Mouse (Mus musculus) embryonic facial prominence, embryonic 12.5 days (tissue): Measurements from ENCODE around the gene Crtc2. TPM values are rescaled to one million over a fixed set of nuclear protein-coding genes. Genes with fewer than 3 reads are reported as not detected.
A peak's percentile ranks its signal among the peaks of the same experiment; 100 is the strongest.

Source experiments
- ATAC-seq: fragments of 200-750 bp; cut with Nextera tagmentation; 2 replicates; pipeline ENCODE4 v1.8.0; 2017; ENCODE audit not compliant: insufficient number of reproducible peaks, insufficient read depth, low FRiP score, low TSS enrichment
- H3K27ac ChIP-seq: fragments of 300-500 bp; sonication (generic); 2 replicates; pipeline ENCODE4 v1.5.1; 2016; ENCODE audit warnings: mild to moderate bottlenecking
- H3K27me3 ChIP-seq: fragments of 300-500 bp; sonication (generic); 2 replicates; pipeline ENCODE4 v1.6.1; 2016; ENCODE audit warnings: mild to moderate bottlenecking, moderate library complexity
- H3K36me3 ChIP-seq: fragments of 300-500 bp; sonication (generic); 2 replicates; pipeline ENCODE4 v1.6.1; 2016; ENCODE audit warnings: mild to moderate bottlenecking
- H3K4me1 ChIP-seq: fragments of 300-500 bp; sonication (generic); 2 replicates; pipeline ENCODE4 v1.6.1; 2016
- H3K4me2 ChIP-seq: fragments of 300-500 bp; sonication (generic); replicated peaks from 2 replicates; pipeline ENCODE4 v1.6.1; 2016; ENCODE audit warnings: mild to moderate bottlenecking, moderate library complexity
- H3K4me3 ChIP-seq: fragments of 300-500 bp; sonication (generic); 2 replicates; pipeline ENCODE4 v1.5.1; 2016; ENCODE audit warnings: mild to moderate bottlenecking
- H3K9ac ChIP-seq: fragments of 300-500 bp; sonication (generic); 2 replicates; pipeline ENCODE4 v1.6.1; 2016; ENCODE audit warnings: mild to moderate bottlenecking, moderate library complexity
- H3K9me3 ChIP-seq: fragments of 300-500 bp; sonication (generic); 2 replicates; pipeline ENCODE4 v1.6.1; 2016; ENCODE audit warnings: mild to moderate bottlenecking, moderate library complexity
- WGBS: fragments of 180-500 bp; shearing (Covaris S2); methylation state at CpG from one replicate; pipeline ENCODE4 v1.1.7; 2016; 5-methylcytosine and 5-hydroxymethylcytosine counted together
- polyA plus RNA-seq: library from polyadenylated mRNA; unstranded; fragments of >200 nt; fragmentation: Nextera tagmentation; extraction: Ambion mirVana; gene quantifications from 2 replicates; pipeline ENCODE4 v1.2.1, GENCODE M21; 2016

Crtc2 gene
- polyA plus RNA-seq, 1 experiment from 2014 or later, result 21.7 TPM

DNA sequence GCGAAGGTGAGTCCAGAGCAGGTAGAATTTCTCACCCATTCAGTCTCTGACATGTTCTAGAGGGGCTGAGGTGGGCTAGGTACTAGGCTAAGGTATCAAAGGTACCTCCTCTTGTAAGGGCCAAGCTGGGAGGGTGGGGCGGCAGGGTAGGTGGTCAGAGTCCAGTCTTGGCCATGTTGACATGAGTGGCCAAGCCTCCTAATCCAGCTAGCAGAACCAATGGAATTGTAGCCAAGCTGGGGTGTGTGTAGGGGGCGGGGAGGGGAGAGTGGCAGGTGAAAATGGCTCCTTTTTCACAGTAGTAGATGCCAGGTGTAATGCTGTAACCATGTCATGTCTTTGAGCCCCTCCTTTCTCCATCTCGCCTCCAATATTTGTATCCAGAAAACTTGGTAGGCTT, 4.6 kb downstream of the Crtc2 start:
- Histone ChIP-seq H3K36me3 (peaks cover 60% of the 10 kb centered on the region), H3K9ac (no peak overlapping the region), H3K4me3 (no peak overlapping the region), H3K27ac (no peak overlapping the region), H3K4me1 (peaks cover 17% of the 10 kb centered on the region), H3K4me2 (no peak overlapping the region), H3K9me3 (no peaks in the 10 kb centered on the region), H3K27me3 (no peaks in the 10 kb centered on the region)
- no peak for ATAC-seq
- WGBS, result 95% methylated on average over 4 of the region's 4 CpGs

DNA sequence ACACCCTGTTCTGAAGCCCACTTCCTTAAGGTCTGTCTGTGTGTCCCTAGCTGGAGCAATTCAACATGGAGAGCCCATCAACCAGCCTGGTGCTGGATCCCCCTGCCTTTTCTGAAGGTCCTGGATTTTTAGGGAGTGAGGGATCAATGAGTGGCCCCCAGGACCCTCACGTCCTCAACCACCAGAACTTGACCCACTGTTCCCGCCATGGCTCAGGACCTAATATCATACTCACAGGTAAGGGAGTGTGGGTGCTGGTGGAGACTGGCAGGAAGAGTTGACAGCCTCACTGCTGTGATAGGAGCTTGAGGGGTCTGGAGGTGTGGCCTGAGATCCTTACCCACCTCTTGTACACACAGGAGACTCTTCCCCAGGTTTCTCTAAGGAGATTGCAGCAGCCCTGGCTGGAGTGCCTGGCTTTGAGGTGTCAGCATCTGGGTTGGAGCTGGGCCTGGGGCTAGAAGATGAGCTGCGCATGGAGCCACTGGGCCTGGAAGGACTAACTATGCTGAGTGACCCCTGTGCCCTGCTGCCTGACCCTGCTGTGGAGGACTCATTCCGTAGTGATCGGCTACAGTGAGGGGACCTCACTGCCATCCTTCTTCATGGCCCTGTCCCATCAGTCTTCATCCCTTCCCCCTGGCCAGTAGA, 9.3 kb downstream of the Crtc2 start:
- no peaks in the 10 kb centered on the region for H3K9me3 ChIP-seq
- H3K27ac ChIP-seq, result no peak overlapping the region
- 83% methylated on average over 5 of the region's 5 CpGs for WGBS
- no peak overlapping the region for H3K4me2 ChIP-seq
- no peak for ATAC-seq
- H3K36me3 ChIP-seq, result peaks cover 54% of the 10 kb centered on the region
- no peak overlapping the region for H3K4me3 ChIP-seq
- H3K27me3 ChIP-seq, result no peaks in the 10 kb centered on the region
- no peak overlapping the region for H3K9ac ChIP-seq
- peaks cover 13% of the 10 kb centered on the region for H3K4me1 ChIP-seq

DNA sequence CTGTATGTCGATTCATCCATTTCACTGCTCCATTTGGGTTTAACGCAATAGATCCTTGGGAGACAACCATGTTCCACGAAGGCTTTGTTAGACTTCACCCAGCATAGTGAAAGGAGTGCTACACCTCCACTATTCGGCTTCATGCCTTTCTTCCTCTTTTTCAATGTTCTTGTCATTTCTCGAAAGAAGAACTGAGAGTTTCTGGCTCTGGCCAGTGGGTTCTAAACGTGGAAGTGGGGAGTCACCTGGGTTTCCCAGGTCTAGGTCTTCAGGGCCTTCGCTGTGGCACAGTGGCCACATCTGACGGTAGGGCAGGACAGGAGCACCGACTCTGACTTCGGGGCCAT, 10.7 kb downstream of the Crtc2 start:
- no peak for ATAC-seq
- Histone ChIP-seq H3K9me3 (no peaks in the 10 kb centered on the region), H3K9ac (peak overlapping the region; percentile 82), H3K27me3 (no peaks in the 10 kb centered on the region), H3K36me3 (peaks cover 41% of the 10 kb centered on the region), H3K4me2 (peak overlapping the region; percentile 80), H3K4me3 (peak overlapping the region; percentile 81), H3K27ac (peak overlapping the region; percentile 97; the same call in 1 of the 2 replicates), H3K4me1 (peaks cover 13% of the 10 kb centered on the region)
- WGBS, result 32% methylated on average over 10 of the region's 10 CpGs

- peak within 1 kb of the TSS; percentile 97 for H3K27ac ChIP-seq
- peak within 1 kb of the TSS; percentile 80 for H3K4me2 ChIP-seq
- under 1% methylated on average over 63 of the region's 87 CpGs for WGBS
- H3K4me1 ChIP-seq, result peaks cover 13% of the 10 kb centered on the region
- H3K36me3 ChIP-seq, result peaks cover 35% of the 10 kb centered on the region
- no peaks in the 10 kb centered on the region for H3K27me3 ChIP-seq
- peak within 1 kb of the TSS; percentile 82 for H3K9ac ChIP-seq
- peak within 1 kb of the TSS; percentile 81 for H3K4me3 ChIP-seq
- no peaks in the 10 kb centered on the region for H3K9me3 ChIP-seq
- peak; percentile 89 for ATAC-seq
These were observed 11.3 kb downstream of the Crtc2 start, which contains the start of gene Dennd4b for GRCm38 (mm10) chr3:90265034-90265931. TSS of gene Dennd4b (plus strand) at chr3:90265185.

GRCm38 (mm10) chr3:90265932-90266741, 12.2 kb downstream of the Crtc2 start:
- H3K36me3 ChIP-seq, result peaks cover 34% of the 10 kb centered on the region
- peak overlapping the region; percentile 81 for H3K4me3 ChIP-seq
- no peaks in the 10 kb centered on the region for H3K9me3 ChIP-seq
- peak overlapping the region; percentile 97 for H3K27ac ChIP-seq
- WGBS, result 28% methylated on average over 15 of the region's 16 CpGs
- peak overlapping the region; percentile 82 for H3K9ac ChIP-seq
- peaks cover 13% of the 10 kb centered on the region for H3K4me1 ChIP-seq
- no peaks in the 10 kb centered on the region for H3K27me3 ChIP-seq
- ATAC-seq, result peak; percentile 19
- H3K4me2 ChIP-seq, result peak overlapping the region; percentile 80

GRCm38 (mm10) chr3:90266901-90267775, 13.2 kb downstream of the Crtc2 start:
- 92% methylated on average over 20 of the region's 20 CpGs for WGBS
- H3K4me3 ChIP-seq, result no peak overlapping the region
- H3K4me1 ChIP-seq, result peaks cover 13% of the 10 kb centered on the region
- peaks cover 26% of the 10 kb centered on the region for H3K36me3 ChIP-seq
- no peaks in the 10 kb centered on the region for H3K9me3 ChIP-seq
- ATAC-seq, result no peak
- peak overlapping the region; percentile 80; the same call in 1 of the 2 replicates for H3K4me2 ChIP-seq
- H3K27ac ChIP-seq, result no peak overlapping the region
- H3K9ac ChIP-seq, result no peak overlapping the region; the same call in 1 of the 2 replicates
- H3K27me3 ChIP-seq, result no peaks in the 10 kb centered on the region

DNA sequence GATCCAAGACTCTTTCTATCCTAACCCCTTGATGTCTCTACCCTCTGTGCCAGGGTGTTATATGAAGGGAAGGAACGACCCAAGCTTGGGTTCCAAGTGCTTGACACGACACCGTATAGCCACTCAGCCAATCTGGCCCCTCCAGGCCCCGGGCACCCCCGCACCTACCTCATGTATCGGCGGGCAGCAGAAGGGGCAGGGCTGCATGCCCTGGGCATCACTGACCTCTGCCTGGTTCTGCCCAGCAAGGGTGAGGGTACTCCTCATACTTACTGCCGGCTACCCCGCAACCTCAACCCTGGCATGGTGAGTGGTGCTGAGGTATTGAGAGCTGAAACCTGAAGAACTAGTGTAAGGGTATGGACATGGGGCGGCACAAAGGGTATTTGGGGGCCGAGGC, 14.2 kb downstream of the Crtc2 start:
- Histone ChIP-seq H3K9ac (no peak overlapping the region), H3K36me3 (peaks cover 22% of the 10 kb centered on the region), H3K4me3 (no peak overlapping the region), H3K4me1 (peaks cover 13% of the 10 kb centered on the region), H3K9me3 (no peaks in the 10 kb centered on the region), H3K27ac (no peak overlapping the region), H3K4me2 (no peak overlapping the region), H3K27me3 (no peaks in the 10 kb centered on the region)
- WGBS, result 93% methylated on average over 11 of the region's 11 CpGs
- ATAC-seq, result no peak

- no peak overlapping the region for H3K4me3 ChIP-seq
- H3K4me1 ChIP-seq, result peaks cover 13% of the 10 kb centered on the region
- H3K36me3 ChIP-seq, result peaks cover 20% of the 10 kb centered on the region; the same call in 1 of the 2 replicates
- ATAC-seq, result no peak
- no peak overlapping the region for H3K27ac ChIP-seq
- H3K9me3 ChIP-seq, result no peaks in the 10 kb centered on the region
- WGBS, result 89% methylated on average over 16 of the region's 16 CpGs
- H3K9ac ChIP-seq, result no peak overlapping the region
- H3K4me2 ChIP-seq, result no peak overlapping the region
- H3K27me3 ChIP-seq, result no peaks in the 10 kb centered on the region
These were observed 15.0 kb downstream of the Crtc2 start for GRCm38 (mm10) chr3:90268971-90269370.

DNA sequence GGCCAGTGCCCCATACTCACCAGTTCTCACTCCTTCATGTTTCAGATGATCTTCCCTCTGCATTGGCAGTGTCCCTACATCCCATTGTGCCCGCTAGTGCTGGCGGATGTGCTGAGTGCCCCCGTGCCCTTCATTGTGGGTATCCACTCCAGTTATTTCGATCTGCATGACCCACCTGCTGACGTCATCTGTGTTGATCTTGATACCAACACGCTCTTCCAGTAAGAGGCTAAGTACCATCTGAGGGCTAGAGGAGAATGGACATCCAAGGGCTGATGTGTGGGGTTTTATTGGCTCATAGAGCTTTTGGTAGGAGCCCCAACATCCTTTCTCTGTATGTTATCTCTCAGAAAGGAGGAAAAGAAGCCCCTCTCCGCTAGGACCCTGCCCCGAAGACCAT, 16.8 kb downstream of the Crtc2 start:
- WGBS, result 93% methylated on average over 8 of the region's 8 CpGs
- Histone ChIP-seq H3K9ac (no peak overlapping the region), H3K9me3 (no peaks in the 10 kb centered on the region), H3K4me3 (no peak overlapping the region), H3K27ac (no peak overlapping the region), H3K4me1 (peaks cover 13% of the 10 kb centered on the region), H3K36me3 (peaks cover 29% of the 10 kb centered on the region; the same call in 1 of the 2 replicates), H3K4me2 (no peak overlapping the region), H3K27me3 (no peaks in the 10 kb centered on the region)
- ATAC-seq, result no peak

GRCm38 (mm10) chr3:90272170-90272569, 18.2 kb downstream of the Crtc2 start:
- 64% methylated on average over 9 of the region's 9 CpGs for WGBS
- no peak overlapping the region for H3K27ac ChIP-seq
- no peak overlapping the region for H3K4me3 ChIP-seq
- no peaks in the 10 kb centered on the region for H3K27me3 ChIP-seq
- H3K4me1 ChIP-seq, result no peaks in the 10 kb centered on the region
- no peaks in the 10 kb centered on the region for H3K9me3 ChIP-seq
- peaks cover 36% of the 10 kb centered on the region; the same call in 1 of the 2 replicates for H3K36me3 ChIP-seq
- no peak for ATAC-seq
- H3K4me2 ChIP-seq, result no peak overlapping the region
- no peak overlapping the region for H3K9ac ChIP-seq

DNA sequence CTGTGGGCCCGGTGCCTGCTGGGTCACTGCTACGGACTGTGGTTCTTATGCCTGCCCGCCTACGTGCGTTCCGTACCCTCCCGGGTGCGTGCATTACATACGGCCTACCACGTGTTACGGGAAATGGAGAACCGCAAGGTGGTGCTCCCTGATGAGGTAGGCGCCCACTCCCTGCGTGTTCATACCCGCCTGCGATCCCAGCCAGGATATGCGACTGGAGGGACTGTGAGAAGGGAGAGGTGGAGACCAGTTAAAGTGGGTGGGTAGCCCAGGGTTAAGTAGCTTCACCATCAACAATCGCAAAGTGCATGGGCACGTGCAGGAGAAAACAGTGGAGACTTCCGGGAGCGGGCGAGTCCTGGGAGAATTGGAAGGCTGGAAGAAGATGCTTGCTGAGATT, 19.9 kb downstream of the Crtc2 start:
- H3K9me3 ChIP-seq, result no peaks in the 10 kb centered on the region
- no peaks in the 10 kb centered on the region for H3K4me1 ChIP-seq
- no peaks in the 10 kb centered on the region for H3K27me3 ChIP-seq
- H3K4me2 ChIP-seq, result no peak overlapping the region
- no peak overlapping the region for H3K9ac ChIP-seq
- 92% methylated on average over 22 of the region's 22 CpGs for WGBS
- H3K27ac ChIP-seq, result no peak overlapping the region
- H3K36me3 ChIP-seq, result peaks cover 49% of the 10 kb centered on the region
- H3K4me3 ChIP-seq, result no peak overlapping the region
- ATAC-seq, result no peak
